Mouse (Mus musculus) liver, adult 2 months (tissue): ENCODE measurements around the gene Wscd2.

Experiments used
- CTCF ChIP-seq: fragments of 200-500 bp; IDR thresholded peaks from 2 replicates; pipeline ENCODE4 v1.5.1; 2011; ENCODE audit warnings: low read depth, low read length, control low read depth
- POLR2A ChIP-seq: fragments of 200-500 bp; IDR thresholded peaks from 2 replicates; pipeline ENCODE4 v1.6.1; 2011; ENCODE audit warnings: low read length, control low read depth; ENCODE audit not compliant: insufficient read depth; ENCODE audit errors: extremely low read depth

GRCm38 (mm10) chr5:113517387-113517786 is 27.3 kb downstream of the Wscd2 start:
- TF ChIP-seq CTCF (no peak), POLR2A (no peak)
